Mouse (Mus musculus) heart, embryonic 14.5 days (tissue): Measurements from ENCODE around the gene Cyb5r4. TPM values are rescaled to one million over a fixed set of nuclear protein-coding genes. Genes with fewer than 3 reads are reported as not detected.
"Not testable (repeated sequence)": the region's sequence is repeated elsewhere in the genome, so short reads cannot be mapped to it uniquely, and the experiment has no call there.

Source experiments
- ATAC-seq: fragments of 200-750 bp; cut with Nextera tagmentation; 2 replicates; pipeline ENCODE4 v1.8.0; 2017; ENCODE audit warnings: low read depth, moderate TSS enrichment; ENCODE audit not compliant: insufficient number of reproducible peaks, insufficient read depth, low FRiP score
- H3K27ac ChIP-seq, 2 experiments: fragments of 200-500 bp in 1 of 2; fragments of 300-500 bp in 1 of 2; sonication (generic) in 1 of 2; replicated peaks in 1 of 2; 2 replicates each; pipeline ENCODE4 v1.5.1; 2012 to 2014; ENCODE audit warnings: low read depth in 2 of 2, low read length in 2 of 2, control low read depth in 1 of 2, mild to moderate bottlenecking in 1 of 2, mixed read lengths in 1 of 2; ENCODE audit not compliant: control insufficient read depth in 1 of 2, insufficient read depth in 1 of 2
- H3K27me3 ChIP-seq: fragments of 300-500 bp; sonication (generic); 2 replicates; pipeline ENCODE4 v1.6.1; 2014; ENCODE audit warnings: mild to moderate bottlenecking, low read length, control low read depth; ENCODE audit not compliant: control insufficient read depth, insufficient read depth
- H3K36me3 ChIP-seq: fragments of 300-500 bp; sonication (generic); 2 replicates; pipeline ENCODE4 v1.6.1; 2014; ENCODE audit warnings: mild to moderate bottlenecking, control low read depth, low read length, mixed read lengths; ENCODE audit not compliant: control insufficient read depth, insufficient read depth
- H3K4me1 ChIP-seq, 2 experiments: fragments of 200-500 bp in 1 of 2; fragments of 300-500 bp in 1 of 2; sonication (generic) in 1 of 2; 2 replicates each; pipeline ENCODE4 v1.6.1; 2012 to 2014; ENCODE audit warnings: low read length in 2 of 2, control low read depth in 1 of 2, mixed read lengths in 1 of 2; ENCODE audit not compliant: control insufficient read depth in 2 of 2, insufficient read depth in 2 of 2
- H3K4me2 ChIP-seq: fragments of 300-500 bp; sonication (generic); 2 replicates; pipeline ENCODE4 v1.6.1; 2014; ENCODE audit warnings: mild to moderate bottlenecking, low read length
- H3K4me3 ChIP-seq, 2 experiments: fragments of 200-500 bp in 1 of 2; fragments of 300-500 bp in 1 of 2; sonication (generic) in 1 of 2; 2 replicates each; pipeline ENCODE4 v1.5.1; 2012 to 2014; ENCODE audit warnings: low read length in 2 of 2, mild to moderate bottlenecking in 2 of 2, control low read depth in 1 of 2, low read depth in 1 of 2, moderate library complexity in 1 of 2; ENCODE audit not compliant: control insufficient read depth in 1 of 2, insufficient read depth in 1 of 2
- H3K9ac ChIP-seq: fragments of 300-500 bp; sonication (generic); 2 replicates; pipeline ENCODE4 v1.6.1; 2014; ENCODE audit warnings: mild to moderate bottlenecking, low read length
- H3K9me3 ChIP-seq: fragments of 300-500 bp; sonication (generic); 2 replicates; pipeline ENCODE4 v1.6.1; 2016; ENCODE audit warnings: low read length, control low read depth; ENCODE audit not compliant: control insufficient read depth
- WGBS: fragments of 180-500 bp; shearing (Covaris S2); extraction: QIAGEN DNeasy Blood & Tissue Kit; methylation state at CpG from one replicate; pipeline ENCODE4 v1.1.7; 2014; 5-methylcytosine and 5-hydroxymethylcytosine counted together
- polyA plus RNA-seq: library from polyadenylated mRNA; unstranded; fragments of >200 nt; fragmentation: Nextera tagmentation; extraction: Ambion mirVana; gene quantifications from 2 replicates; pipeline ENCODE4 v1.2.1, GENCODE M21; 2014

Cyb5r4 gene
- polyA plus RNA-seq, 1 experiment from 2014 or later, result 44.4 TPM

DNA sequence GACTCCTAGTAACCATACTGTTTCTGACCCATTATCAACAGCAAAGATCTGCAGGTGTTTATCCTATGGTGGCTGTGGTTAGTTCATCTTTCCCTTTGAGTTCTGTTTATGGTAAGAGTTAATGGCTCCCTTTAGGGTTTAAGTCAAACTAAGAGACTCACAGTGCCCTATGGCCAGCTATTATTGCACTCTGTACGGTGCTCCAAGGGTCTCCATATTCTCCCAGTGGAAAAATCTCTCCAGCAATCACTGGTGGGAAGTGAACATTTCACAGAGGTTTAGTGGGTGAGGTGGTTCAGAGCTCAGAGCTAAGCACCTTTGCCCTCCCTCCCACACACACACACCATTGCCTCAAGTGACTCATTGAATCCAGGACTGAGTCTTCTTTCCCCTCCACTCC lies 94.2 kb downstream of the Cyb5r4 start:
- Histone ChIP-seq H3K27me3 (no peaks in the 10 kb centered on the region), H3K4me1 (no peaks in the 10 kb centered on the region), H3K36me3 (no peaks in the 10 kb centered on the region), H3K27ac (no peak overlapping the region), H3K9me3 (no peaks in the 10 kb centered on the region), H3K9ac (no peak overlapping the region), H3K4me2 (no peak overlapping the region), H3K4me3 (no peak overlapping the region)
- 84% methylated on average over 1 of the region's 1 CpGs for WGBS
- no peak for ATAC-seq

DNA sequence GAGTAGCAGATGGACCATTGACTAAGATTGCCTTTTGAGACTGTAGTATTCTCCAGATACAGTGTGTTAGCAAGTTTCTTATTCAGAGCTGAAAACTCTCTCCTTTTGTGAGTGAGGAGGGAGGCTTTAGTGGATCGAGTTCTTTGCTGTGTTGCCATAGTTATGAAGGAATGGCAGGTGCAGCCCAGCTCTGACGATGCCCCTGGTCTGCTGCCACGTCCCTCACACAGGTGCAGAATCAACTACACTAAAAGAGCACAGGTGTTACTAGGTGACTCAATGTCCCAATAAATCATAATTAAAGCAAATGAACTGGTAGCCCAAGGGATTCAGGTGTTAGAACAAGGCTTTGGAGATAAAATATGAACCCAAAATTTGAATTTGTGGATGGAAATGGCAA lies 97.2 kb downstream of the Cyb5r4 start:
- Histone ChIP-seq H3K4me1 (no peaks in the 10 kb centered on the region), H3K36me3 (no peaks in the 10 kb centered on the region), H3K4me3 (no peak overlapping the region), H3K27ac (no peak overlapping the region), H3K9me3 (no peaks in the 10 kb centered on the region), H3K4me2 (no peak overlapping the region), H3K27me3 (no peaks in the 10 kb centered on the region), H3K9ac (no peak overlapping the region)
- no peak for ATAC-seq
- WGBS, result 75% methylated on average over 3 of the region's 3 CpGs

DNA sequence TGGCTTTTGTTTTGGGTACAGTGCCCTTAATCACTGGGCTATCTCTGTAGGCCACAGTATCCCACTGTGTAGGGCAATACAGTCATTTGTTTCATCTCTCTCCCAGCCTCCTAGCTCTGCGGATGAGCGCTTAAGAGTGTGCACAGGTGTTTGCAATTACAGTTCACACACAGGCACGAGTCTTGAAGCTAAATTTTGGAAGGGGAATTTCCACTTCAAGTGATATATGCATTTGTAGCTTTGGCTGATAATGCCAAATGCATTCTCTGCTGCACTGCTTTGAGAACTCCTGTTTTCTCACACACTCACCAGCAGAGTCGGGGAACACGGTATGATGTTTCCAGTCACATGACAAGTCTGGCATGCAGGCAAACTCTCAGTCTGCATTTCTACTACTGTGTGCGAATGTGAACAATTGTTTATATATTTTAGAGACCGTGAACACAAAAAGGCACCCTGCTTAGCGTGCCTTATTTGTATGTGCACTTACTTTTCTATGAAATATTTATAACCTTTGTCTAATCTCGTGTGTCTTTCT lies 100.2 kb downstream of the Cyb5r4 start:
- no peak for ATAC-seq
- H3K9ac ChIP-seq, result no peak overlapping the region
- H3K27me3 ChIP-seq, result no peaks in the 10 kb centered on the region
- no peaks in the 10 kb centered on the region for H3K36me3 ChIP-seq
- no peak overlapping the region for H3K4me3 ChIP-seq
- H3K9me3 ChIP-seq, result no peaks in the 10 kb centered on the region
- no peak overlapping the region for H3K4me2 ChIP-seq
- 66% methylated on average over 9 of the region's 9 CpGs for WGBS
- no peaks in the 10 kb centered on the region for H3K4me1 ChIP-seq
- H3K27ac ChIP-seq, result no peak overlapping the region

DNA sequence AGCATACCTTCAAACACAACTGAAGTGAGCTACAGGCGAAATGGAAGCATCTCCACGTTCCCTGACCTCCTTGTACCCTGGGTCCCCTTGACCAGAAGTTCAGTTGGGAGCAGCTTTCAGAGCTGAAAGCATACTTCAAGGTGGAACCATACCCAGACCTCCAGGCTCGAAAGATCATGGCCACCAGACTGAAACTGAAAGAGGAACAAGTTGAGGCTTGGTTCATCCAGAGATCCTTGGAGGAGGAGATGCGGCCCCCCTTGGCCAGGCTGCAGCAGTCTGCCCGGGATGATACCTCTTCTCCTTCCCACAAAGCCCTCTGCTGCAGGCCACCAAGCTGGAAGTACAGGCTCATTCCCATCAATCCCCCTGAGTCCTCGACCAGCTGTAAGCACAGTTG lies 105.2 kb downstream of the Cyb5r4 start:
- H3K4me3 ChIP-seq, H3K27ac ChIP-seq, H3K4me1 ChIP-seq, H3K4me2 ChIP-seq, H3K27me3 ChIP-seq, ATAC-seq, H3K9ac ChIP-seq, H3K9me3 ChIP-seq, H3K36me3 ChIP-seq: not testable (repeated sequence)
- WGBS, result 62% methylated on average over 5 of the region's 6 CpGs

Other genes starting within 250 kb of the Cyb5r4 start
- gene Snap91, start 141.4 kb upstream of the Cyb5r4 start, polyA plus RNA-seq, result 59.9 and 63.1 TPM in 2 replicates
- 0.46 and 0.75 TPM in 2 replicates for gene Ripply2, start 6.5 kb upstream of the Cyb5r4 start, polyA plus RNA-seq
- 0.16 TPM in 1 of 2 replicates, not detected in the other for gene Mrap2, start 122.3 kb downstream of the Cyb5r4 start, polyA plus RNA-seq
- 4.6 and 4.7 TPM in 2 replicates for gene Cep162, start 233.5 kb downstream of the Cyb5r4 start, polyA plus RNA-seq